Mouse (Mus musculus) layer of hippocampus, adult 2 months (tissue): ENCODE data around the gene Abca5. TPM values are rescaled to one million over a fixed set of nuclear protein-coding genes. Genes with fewer than 3 reads are reported as not detected.

Experiments used
- DNase-seq, 2 experiments: peaks; one replicate each; pipeline ENCODE4 v3.0.0; 2022; ENCODE audit warnings: low spot score in 2 of 2
- H3K27ac ChIP-seq: fragments of 200-600 bp; 2 replicates; pipeline ENCODE4 v1.8.1; 2022
- H3K4me3 ChIP-seq: fragments of 200-600 bp; 2 replicates; pipeline ENCODE4 v1.8.1; 2022; ENCODE audit warnings: mild to moderate bottlenecking
- CTCF ChIP-seq: fragments of 200-600 bp; conservative IDR thresholded peaks from 2 replicates; pipeline ENCODE4 v1.8.1; 2022; ENCODE audit warnings: antibody characterized with exemption, mild to moderate bottlenecking, moderate library complexity
- long read RNA-seq, 2 experiments: library from polyadenylated mRNA; stranded (forward); transcript quantifications; one replicate each; pipeline ENCODE4 v2.0.0; 2021; ENCODE audit warnings: borderline mapping rate in 2 of 2
- total RNA-seq, 2 experiments: library from RNA; stranded (reverse); gene quantifications; 2 replicates each; pipeline ENCODE4 v1.2.3; 2021

Gene Abca5
- total RNA-seq, result 10 to 100 TPM; 34.0 to 41.8 TPM
- long read RNA-seq, experiment 1, partial matches to known transcripts, result 4 of 6 reads
- long read RNA-seq, experiment 1, other reads (novel, unspliced or antisense), result 2 of 6 reads
- long read RNA-seq, experiment 2, full-length matches to known transcripts, result 2 of 16 reads
- long read RNA-seq, experiment 2, partial matches to known transcripts, result 1 of 16 reads
- long read RNA-seq, experiment 2, other reads (novel, unspliced or antisense), result 13 of 16 reads

DNA sequence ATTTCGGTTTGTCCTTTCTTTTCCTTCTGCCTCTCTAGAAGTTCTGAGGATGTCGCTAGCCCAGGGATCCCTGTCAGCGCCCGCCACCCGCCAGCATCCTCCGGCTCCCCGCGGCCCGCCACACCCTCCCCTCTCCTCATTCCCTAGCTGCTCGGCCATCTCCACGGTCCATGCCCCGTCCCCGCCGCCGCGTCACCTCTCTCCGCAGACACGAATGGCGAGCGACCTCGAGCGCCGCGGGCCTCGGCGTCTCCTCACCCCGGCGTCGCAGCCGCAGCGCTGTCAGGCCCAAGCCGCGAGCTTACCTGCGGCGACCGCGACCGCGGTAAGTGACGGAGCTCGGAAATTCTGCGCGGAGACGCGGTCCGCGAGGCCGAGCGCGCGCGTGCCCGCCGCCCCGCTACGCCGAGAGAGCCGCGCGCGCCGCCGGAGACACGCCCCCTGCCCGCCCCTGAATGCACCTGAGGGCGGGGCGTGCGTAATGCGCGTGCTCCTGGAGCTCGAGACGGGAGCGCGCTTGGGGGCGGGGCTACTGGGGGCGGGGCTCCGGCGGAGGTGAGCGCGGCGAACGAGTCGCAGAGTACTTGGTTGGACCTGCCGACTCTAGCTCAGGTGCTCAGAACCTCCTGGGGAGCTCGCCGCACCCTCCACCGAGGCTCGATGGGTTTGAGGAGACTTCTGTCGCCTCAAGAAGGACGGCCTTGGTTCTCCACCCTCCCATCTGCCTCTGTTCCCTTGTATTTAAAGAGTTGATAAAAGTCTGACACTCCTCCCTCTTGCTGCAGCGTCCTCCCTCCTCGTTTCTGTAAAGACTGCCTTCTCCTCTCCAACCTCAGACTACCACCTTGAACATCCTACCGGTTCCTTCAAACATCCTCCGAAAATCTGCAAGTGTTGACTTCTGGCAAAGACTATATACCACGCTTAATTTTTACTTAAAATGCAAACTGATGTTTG, at the start of gene Abca5:
Abca5 (minus strand) TSS at position 428 of the 957 bp plus-strand sequence.
- no peak for TF ChIP-seq CTCF
- peak within 1 kb of the TSS; percentile 90 for H3K27ac ChIP-seq
- DNase-seq, result peak; percentile 80 to 89
- peak within 1 kb of the TSS; percentile 89 for H3K4me3 ChIP-seq

DNA sequence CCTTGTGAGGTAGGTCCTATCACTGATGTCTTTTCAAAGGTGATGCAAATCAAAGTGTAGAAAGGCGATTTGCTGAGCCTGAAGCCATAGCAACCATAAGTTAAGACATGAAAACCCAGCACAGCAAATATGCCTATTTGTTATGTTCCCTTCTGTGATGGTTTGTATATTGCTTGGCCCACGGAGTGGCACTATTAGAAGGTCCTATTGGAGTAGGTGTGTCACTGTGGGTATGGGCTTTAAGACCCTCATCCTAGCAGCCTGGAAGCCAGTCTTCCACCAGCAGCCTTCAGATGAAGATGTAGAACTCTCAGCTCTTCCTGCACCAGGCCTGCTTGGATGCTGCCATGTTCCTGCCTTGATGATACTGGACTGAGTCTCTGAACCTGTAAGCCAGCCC, 48.0 kb upstream of the Abca5 start:
- Histone ChIP-seq H3K27ac (no peak overlapping the region), H3K4me3 (no peak overlapping the region)
- TF ChIP-seq CTCF, result no peak
- no peak for DNase-seq

- TF ChIP-seq CTCF, result no peak
- H3K4me3 ChIP-seq, result peak overlapping the region; percentile 50
- DNase-seq, result no peak
Observed at GRCm38 (mm10) chr11:110380310-110380668, 42.8 kb upstream of the Abca5 start.

GRCm38 (mm10) chr11:110379661-110380309, 42.3 kb upstream of the Abca5 start:
- Histone ChIP-seq H3K27ac (peak overlapping the region; percentile 79), H3K4me3 (peak overlapping the region; percentile 50)

More at GRCm38 (mm10) chr11:110380310-110380668, 42.8 kb upstream of the Abca5 start:
- peak overlapping the region; percentile 79 for H3K27ac ChIP-seq

DNA sequence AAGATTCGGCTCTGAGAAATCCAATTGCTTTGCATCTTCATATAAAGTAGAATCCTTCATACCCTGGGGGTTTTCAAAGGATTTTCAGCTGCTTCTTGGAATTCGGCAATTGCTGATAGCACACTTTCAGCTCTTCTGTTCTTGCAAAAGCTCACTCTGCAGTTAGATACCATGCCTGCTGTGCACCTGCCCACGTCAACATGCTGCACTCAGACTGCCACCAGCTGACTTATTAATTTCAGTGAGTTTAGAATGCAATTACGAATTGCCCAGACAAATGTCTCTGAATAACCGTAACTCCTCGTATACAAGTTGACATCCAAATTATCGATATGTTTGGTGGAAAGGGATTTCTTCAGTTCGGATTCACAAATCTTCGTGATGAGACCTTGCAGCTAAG, 36.5 kb upstream of the Abca5 start:
- H3K27ac ChIP-seq, result peak overlapping the region; percentile 77
- no peak overlapping the region for H3K4me3 ChIP-seq
- peak; percentile 55 to 72 for DNase-seq
- no peak for TF ChIP-seq CTCF

More at GRCm38 (mm10) chr11:110379661-110380309, 42.3 kb upstream of the Abca5 start:
- peak; percentile 34 to 40 for DNase-seq
- peak; percentile 41 for TF ChIP-seq CTCF

GRCm38 (mm10) chr11:110372266-110372954, 34.9 kb upstream of the Abca5 start:
- H3K4me3 ChIP-seq, result no peak overlapping the region
- TF ChIP-seq CTCF, result no peak
- no peak for DNase-seq
- H3K27ac ChIP-seq, result no peak overlapping the region

DNA sequence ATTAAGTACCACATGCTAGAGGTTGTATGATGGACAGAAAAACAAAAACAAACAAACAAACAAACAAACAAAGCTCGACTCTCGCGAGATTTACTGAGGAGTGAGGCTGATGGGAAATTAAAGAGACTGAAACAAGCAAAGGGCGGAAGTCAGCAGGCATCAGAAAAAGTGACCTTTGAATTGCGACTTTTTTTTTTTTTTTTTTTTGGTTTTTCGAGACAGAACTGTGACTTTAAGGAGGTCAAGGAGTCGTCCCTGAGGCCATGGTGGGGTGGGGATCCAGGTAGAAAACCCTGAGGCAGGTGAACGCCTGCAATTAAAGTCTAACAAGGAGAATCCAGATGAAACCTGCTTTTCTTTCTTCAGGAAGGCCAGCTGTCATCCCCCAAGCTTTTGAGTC, 34.3 kb upstream of the Abca5 start:
- no peak for DNase-seq
- no peak for TF ChIP-seq CTCF
- no peak overlapping the region for H3K4me3 ChIP-seq
- no peak overlapping the region for H3K27ac ChIP-seq

GRCm38 (mm10) chr11:110369312-110370019, 31.9 kb upstream of the Abca5 start:
- TF ChIP-seq CTCF, result no peak
- Histone ChIP-seq H3K4me3 (no peak overlapping the region), H3K27ac (no peak overlapping the region)
- DNase-seq, result no peak

DNA sequence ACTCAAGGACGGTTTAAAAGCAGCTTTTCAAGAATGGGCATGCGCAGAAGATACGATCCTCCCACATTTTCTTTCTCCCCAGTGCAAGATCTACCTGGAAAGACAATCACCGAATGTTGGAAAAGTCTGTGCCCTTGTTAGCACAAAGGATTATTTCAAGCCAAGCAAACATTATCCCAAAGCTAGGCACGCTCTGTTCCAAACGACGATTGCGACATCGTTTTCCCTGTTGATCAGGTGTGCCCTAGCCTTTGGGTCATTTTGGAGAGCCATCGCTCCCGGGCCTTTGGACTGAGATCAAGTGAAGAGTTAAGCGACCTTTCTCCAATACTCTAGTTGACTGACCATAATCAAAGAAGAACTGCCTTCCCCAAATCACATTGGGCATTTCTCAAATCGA, 30.1 kb upstream of the Abca5 start:
- H3K4me3 ChIP-seq, result no peak overlapping the region
- TF ChIP-seq CTCF, result no peak
- no peak for DNase-seq
- H3K27ac ChIP-seq, result no peak overlapping the region

- no peak for DNase-seq
Observed at GRCm38 (mm10) chr11:110366902-110367301, 29.4 kb upstream of the Abca5 start.

DNA sequence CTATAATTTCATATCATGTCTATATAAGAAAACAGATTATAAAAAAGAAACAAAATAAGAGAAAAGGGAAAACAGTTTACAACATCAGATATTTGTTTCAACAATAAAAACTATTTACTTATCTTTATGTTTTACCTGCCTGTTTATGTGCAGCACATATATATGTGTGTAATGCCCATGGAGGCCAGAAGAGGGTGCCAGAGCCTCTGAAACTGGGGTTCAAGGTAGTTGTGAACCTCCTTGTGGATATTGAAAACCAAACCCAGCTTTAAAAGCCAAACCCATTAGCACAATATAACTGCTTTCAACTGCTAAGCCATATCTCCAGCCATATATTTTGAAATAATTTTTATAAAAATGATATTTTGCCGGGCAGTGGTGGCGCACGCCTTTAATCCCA, 27.5 kb upstream of the Abca5 start:
- no peak overlapping the region for H3K4me3 ChIP-seq
- TF ChIP-seq CTCF, result peak; percentile 81
- H3K27ac ChIP-seq, result no peak overlapping the region
- DNase-seq, result peak in 1 of 2 experiments; percentile 22

More at GRCm38 (mm10) chr11:110366902-110367301, 29.4 kb upstream of the Abca5 start:
- TF ChIP-seq CTCF, result peak; percentile 65
- Histone ChIP-seq H3K27ac (no peak overlapping the region), H3K4me3 (no peak overlapping the region)
